Mouse (Mus musculus) CD8-positive naive resting alpha-beta T cell, adult 57 days (primary cell): ENCODE results near the gene Maml2. TPM values are rescaled to one million over a fixed set of nuclear protein-coding genes. Genes with fewer than 3 reads are reported as not detected.

Source experiments
- total RNA-seq: library from RNA; stranded (reverse); gene quantifications from one replicate; pipeline ENCODE4 v1.2.4, GENCODE M21; 2023

Gene Maml2
- total RNA-seq, result 47.9 TPM

GRCm38 (mm10) chr9:13297668-13298512, at the start of gene Maml2:
Maml2 (plus strand) TSS chr9:13297957.

GRCm38 (mm10) chr9:13446703-13447285, 149.0 kb downstream of the Maml2 start, which contains the start of gene Gm17571:
Gm17571 (minus strand) TSS chr9:13446753.

GRCm38 (mm10) chr9:13748404-13748797, 450.6 kb downstream of the Maml2 start, which contains the start of gene Mtmr2:
Mtmr2 (plus strand) TSS chr9:13748410.

Other genes with a start within 250 kb of the Maml2 start
- gene Jrkl, start 52.1 kb upstream of the Maml2 start, total RNA-seq, result 7.7 TPM
- gene Ccdc82, start 51.0 kb upstream of the Maml2 start, total RNA-seq, result 52.9 TPM
- not detected for gene Gm17571, start 148.8 kb downstream of the Maml2 start, total RNA-seq